Mouse (Mus musculus) MEL-GATA-1-ER (cell line): ENCODE measurements around the gene Fam162b.
A peak's percentile ranks its signal among the peaks of the same experiment; 100 is the strongest.

ENCODE experiments used
- DNase-seq: peaks from one replicate; pipeline ENCODE4 v3.0.0-alpha.2; 2012; ENCODE audit warnings: low read depth; ENCODE audit errors: extremely low read depth

The Fam162b gene

GRCm38 (mm10) chr10:51590139-51590574 lies at the start of gene Fam162b:
Fam162b (minus strand) TSS chr10:51590517.
- no peak for DNase-seq

- DNase-seq, result no peak
These were observed 41.3 kb upstream of the Fam162b start, which contains the start of gene Gprc6a for GRCm38 (mm10) chr10:51631411-51632136. Gprc6a (minus strand) TSS chr10:51631461.

- no peak for DNase-seq
These were observed 30.9 kb upstream of the Fam162b start for GRCm38 (mm10) chr10:51621193-51621592.

GRCm38 (mm10) chr10:51620126-51620525 lies 29.8 kb upstream of the Fam162b start:
- no peak for DNase-seq

GRCm38 (mm10) chr10:51618538-51618937 lies 28.2 kb upstream of the Fam162b start:
- no peak for DNase-seq

GRCm38 (mm10) chr10:51614826-51615590 lies 24.7 kb upstream of the Fam162b start:
- DNase-seq, result no peak

- no peak for DNase-seq
These were observed 23.1 kb upstream of the Fam162b start for GRCm38 (mm10) chr10:51613421-51613820.

GRCm38 (mm10) chr10:51611969-51612682 lies 21.8 kb upstream of the Fam162b start:
- no peak for DNase-seq

GRCm38 (mm10) chr10:51609741-51610425 lies 19.6 kb upstream of the Fam162b start:
- DNase-seq, result no peak

- no peak for DNase-seq
These were observed 6.8 kb upstream of the Fam162b start for GRCm38 (mm10) chr10:51596928-51597635.

- peak; percentile 34 for DNase-seq
These were observed 4.9 kb upstream of the Fam162b start for GRCm38 (mm10) chr10:51595001-51595931.

- no peak for DNase-seq
These were observed 1.3 kb upstream of the Fam162b start for GRCm38 (mm10) chr10:51591574-51591973.

GRCm38 (mm10) chr10:51584919-51585318 lies 5.4 kb downstream of the Fam162b start:
- DNase-seq, result no peak

GRCm38 (mm10) chr10:51584378-51584777 lies 5.9 kb downstream of the Fam162b start:
- DNase-seq, result no peak

GRCm38 (mm10) chr10:51571225-51571996 lies 18.9 kb downstream of the Fam162b start:
- peak; percentile 4 for DNase-seq

- no peak for DNase-seq
These were observed 34.3 kb downstream of the Fam162b start for GRCm38 (mm10) chr10:51556005-51556404.

GRCm38 (mm10) chr10:51553348-51554123 lies 36.8 kb downstream of the Fam162b start:
- DNase-seq, result peak; percentile 40
